Mouse (Mus musculus): ENCODE data around the gene Dcst1. TPM values are rescaled to one million over a fixed set of nuclear protein-coding genes. Genes with fewer than 3 reads are reported as not detected.

Dcst1 gene
- polyA plus RNA-seq, 1 experiment from 2014 or later: 0.99 TPM

DNA sequence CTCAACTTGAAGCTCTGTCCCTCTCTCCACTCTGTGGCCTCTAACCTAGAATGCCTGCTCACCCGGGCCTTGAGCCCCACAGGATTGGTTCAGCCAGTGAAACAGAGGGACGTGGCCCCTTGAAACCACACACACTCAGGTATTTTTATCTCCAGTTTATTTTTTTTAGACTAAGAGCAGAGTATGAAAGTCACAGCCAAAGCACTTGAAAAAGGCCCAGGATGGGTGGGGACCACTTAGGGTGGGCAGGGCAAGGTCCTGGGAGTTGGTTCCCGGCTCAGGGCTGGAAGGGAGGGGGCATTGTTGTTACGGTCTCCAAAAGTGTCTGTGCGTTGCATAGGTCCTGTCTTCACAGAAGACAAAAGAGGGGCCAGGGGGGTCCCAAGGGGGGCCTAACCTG is 50.7 kb downstream of the Dcst1 start:
- ATAC-seq (replicated peaks): no peak
- Histone ChIP-seq H3K9ac (no peak overlapping the region), H3K9me3 (no peaks in the 10 kb centered on the region), H3K27me3 (replicated peaks) (peaks cover 19% of the 10 kb centered on the region), H3K4me3 (no peak overlapping the region), H3K36me3 (replicated peaks) (no peaks in the 10 kb centered on the region; the same call in 1 of the 2 replicates), H3K4me1 (peaks cover 41% of the 10 kb centered on the region), H3K4me2 (no peak overlapping the region), H3K27ac (no peak overlapping the region)
- 73% methylated on average over 5 of the region's 5 CpGs for WGBS

GRCm38 (mm10) chr3:89308089-89308488 is 57.0 kb downstream of the Dcst1 start:
- Histone ChIP-seq H3K9ac (no peak overlapping the region), H3K4me1 (0 out of 2 replicates have a peak, but pooled peaks cover 2% of the 10 kb centered on the region), H3K27me3 (replicated peaks) (no peaks in the 10 kb centered on the region), H3K27ac (no peak overlapping the region), H3K4me2 (no peak overlapping the region), H3K36me3 (replicated peaks) (no peaks in the 10 kb centered on the region), H3K9me3 (no peaks in the 10 kb centered on the region), H3K4me3 (no peak overlapping the region)
- peak; percentile 85 for ATAC-seq (replicated peaks)
- 2% methylated on average over 9 of the region's 9 CpGs for WGBS

GRCm38 (mm10) chr3:89305551-89306325 is 59.3 kb downstream of the Dcst1 start:
- H3K4me2 ChIP-seq: no peak overlapping the region
- 81% methylated on average over 8 of the region's 8 CpGs for WGBS
- H3K4me3 ChIP-seq: no peak overlapping the region
- no peaks in the 10 kb centered on the region for H3K36me3 ChIP-seq (replicated peaks)
- no peak overlapping the region for H3K27ac ChIP-seq
- H3K9me3 ChIP-seq: no peaks in the 10 kb centered on the region
- H3K27me3 ChIP-seq (replicated peaks): no peaks in the 10 kb centered on the region
- no peak overlapping the region for H3K9ac ChIP-seq
- H3K4me1 ChIP-seq: 0 out of 2 replicates have a peak, but pooled peaks cover 2% of the 10 kb centered on the region
- ATAC-seq (replicated peaks): no peak

DNA sequence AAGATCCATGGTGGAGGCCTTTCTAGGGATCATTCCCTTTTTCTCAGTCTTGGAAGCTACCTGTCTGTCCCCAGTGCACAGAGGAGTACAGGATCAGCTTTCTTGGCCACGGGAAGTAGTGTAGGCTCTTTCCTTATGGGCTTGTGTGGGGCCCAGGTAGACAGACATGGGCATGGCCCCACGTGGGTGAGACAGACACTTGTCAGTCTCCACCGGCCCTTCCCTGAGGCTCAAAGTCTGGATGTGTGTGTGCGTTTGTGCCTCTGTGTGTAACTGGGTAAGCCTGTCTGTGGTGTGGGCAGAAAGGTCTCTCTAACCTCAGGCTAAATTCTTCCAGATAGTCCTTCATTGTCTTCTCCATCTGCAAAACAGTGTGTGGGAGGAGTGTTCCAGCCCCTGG is 59.9 kb downstream of the Dcst1 start:
- H3K27ac ChIP-seq: no peak overlapping the region
- 77% methylated on average over 4 of the region's 4 CpGs for WGBS
- H3K9me3 ChIP-seq: no peaks in the 10 kb centered on the region
- H3K36me3 ChIP-seq (replicated peaks): no peaks in the 10 kb centered on the region
- H3K4me3 ChIP-seq: no peak overlapping the region
- no peak overlapping the region for H3K4me2 ChIP-seq
- no peak overlapping the region for H3K9ac ChIP-seq
- peaks cover 4% of the 10 kb centered on the region; the same call in 1 of the 2 replicates for H3K27me3 ChIP-seq (replicated peaks)
- H3K4me1 ChIP-seq: 0 out of 2 replicates have a peak, but pooled peaks cover 2% of the 10 kb centered on the region
- ATAC-seq (replicated peaks): no peak

DNA sequence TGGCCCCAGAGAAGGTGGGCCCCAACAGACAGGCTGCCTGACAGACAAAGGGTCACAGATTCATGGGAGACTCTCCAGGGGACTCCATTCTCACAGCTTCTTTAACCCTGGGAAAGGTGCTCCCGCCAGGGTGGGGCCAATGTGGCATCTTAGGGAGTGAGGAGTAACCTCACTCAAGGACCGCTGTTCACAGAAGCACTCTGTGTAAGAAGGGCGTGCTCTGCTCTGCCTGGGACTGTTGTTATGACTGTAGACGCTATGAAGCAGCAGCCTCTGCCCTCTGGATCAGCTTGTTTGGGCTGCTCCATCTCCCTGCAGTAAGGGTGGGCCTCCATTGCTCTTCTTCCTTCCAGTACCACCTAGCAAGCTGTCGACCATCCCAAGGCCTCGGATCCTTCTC is 60.6 kb downstream of the Dcst1 start:
- peaks cover 5% of the 10 kb centered on the region; the same call in 1 of the 2 replicates for H3K4me1 ChIP-seq
- H3K27me3 ChIP-seq (replicated peaks): peaks cover 4% of the 10 kb centered on the region; the same call in 1 of the 2 replicates
- H3K9me3 ChIP-seq: no peaks in the 10 kb centered on the region
- H3K27ac ChIP-seq: no peak overlapping the region
- no peak overlapping the region for H3K9ac ChIP-seq
- no peak overlapping the region for H3K4me3 ChIP-seq
- no peak for ATAC-seq (replicated peaks)
- H3K36me3 ChIP-seq (replicated peaks): no peaks in the 10 kb centered on the region
- 68% methylated on average over 6 of the region's 6 CpGs for WGBS
- H3K4me2 ChIP-seq: no peak overlapping the region

- H3K4me1 ChIP-seq: peaks cover 4% of the 10 kb centered on the region; the same call in 1 of the 2 replicates
- H3K36me3 ChIP-seq (replicated peaks): no peaks in the 10 kb centered on the region
These were observed 64.5 kb downstream of the Dcst1 start for GRCm38 (mm10) chr3:89300514-89300913.

More at GRCm38 (mm10) chr3:89300514-89300913, 64.5 kb downstream of the Dcst1 start:
- no peak overlapping the region for H3K9ac ChIP-seq
- H3K27me3 ChIP-seq (replicated peaks): peaks cover 4% of the 10 kb centered on the region; the same call in 1 of the 2 replicates
- no peaks in the 10 kb centered on the region for H3K9me3 ChIP-seq
- no peak overlapping the region for H3K4me2 ChIP-seq
- no peak overlapping the region for H3K4me3 ChIP-seq
- H3K27ac ChIP-seq: no peak overlapping the region
- 74% methylated on average over 2 of the region's 2 CpGs for WGBS
- no peak for ATAC-seq (replicated peaks)

Other genes starting within 250 kb of the Dcst1 start
- 0.05 and 0.14 TPM in 2 replicates for gene Pklr, start 229.1 kb downstream of the Dcst1 start, polyA plus RNA-seq (2015; fragmentation: Nextera tagmentation; extraction: Ambion mirVana)
- gene Hcn3, start 205.1 kb downstream of the Dcst1 start, polyA plus RNA-seq (2015; fragmentation: Nextera tagmentation; extraction: Ambion mirVana): 59.6 and 59.8 TPM in 2 replicates
- gene Clk2, start 200.5 kb downstream of the Dcst1 start, polyA plus RNA-seq (2015; fragmentation: Nextera tagmentation; extraction: Ambion mirVana): 22.4 and 26.7 TPM in 2 replicates
- gene Scamp3, start 187.8 kb downstream of the Dcst1 start, polyA plus RNA-seq (2015; fragmentation: Nextera tagmentation; extraction: Ambion mirVana): 144 and 146 TPM in 2 replicates
- gene Fam189b, start 182.1 kb downstream of the Dcst1 start, polyA plus RNA-seq (2015; fragmentation: Nextera tagmentation; extraction: Ambion mirVana): 33.5 and 37.5 TPM in 2 replicates
- gene Gba, start 162.3 kb downstream of the Dcst1 start, polyA plus RNA-seq (2015; fragmentation: Nextera tagmentation; extraction: Ambion mirVana): 50.3 and 51.0 TPM in 2 replicates
- gene Thbs3, start 150.1 kb downstream of the Dcst1 start, polyA plus RNA-seq (2015; fragmentation: Nextera tagmentation; extraction: Ambion mirVana): 58.7 and 58.8 TPM in 2 replicates
- 159 and 161 TPM in 2 replicates for gene Mtx1, start 138.2 kb downstream of the Dcst1 start, polyA plus RNA-seq (2015; fragmentation: Nextera tagmentation; extraction: Ambion mirVana)
- 0.93 and 1.3 TPM in 2 replicates for gene Muc1, start 136.2 kb downstream of the Dcst1 start, polyA plus RNA-seq (2015; fragmentation: Nextera tagmentation; extraction: Ambion mirVana)
- 177 and 185 TPM in 2 replicates for gene Krtcap2, start 119.3 kb downstream of the Dcst1 start, polyA plus RNA-seq (2015; fragmentation: Nextera tagmentation; extraction: Ambion mirVana)
- gene Trim46, start 118.9 kb downstream of the Dcst1 start, polyA plus RNA-seq (2015; fragmentation: Nextera tagmentation; extraction: Ambion mirVana): 95.9 and 97.9 TPM in 2 replicates
- gene Dpm3, start 105.9 kb downstream of the Dcst1 start, polyA plus RNA-seq (2015; fragmentation: Nextera tagmentation; extraction: Ambion mirVana): 65.8 and 69.1 TPM in 2 replicates
- gene Slc50a1, start 94.7 kb downstream of the Dcst1 start, polyA plus RNA-seq (2015; fragmentation: Nextera tagmentation; extraction: Ambion mirVana): 31.4 and 37.5 TPM in 2 replicates
- 8.0 and 10.2 TPM in 2 replicates for gene Efna1, start 84.1 kb downstream of the Dcst1 start, polyA plus RNA-seq (2015; fragmentation: Nextera tagmentation; extraction: Ambion mirVana)
- gene Efna3, start 42.3 kb downstream of the Dcst1 start, polyA plus RNA-seq (2015; fragmentation: Nextera tagmentation; extraction: Ambion mirVana): 40.5 and 43.0 TPM in 2 replicates
- 4.3 and 5.8 TPM in 2 replicates for gene Efna4, start 27.2 kb downstream of the Dcst1 start, polyA plus RNA-seq (2015; fragmentation: Nextera tagmentation; extraction: Ambion mirVana)
- gene Adam15, start 15.3 kb downstream of the Dcst1 start, polyA plus RNA-seq (2015; fragmentation: Nextera tagmentation; extraction: Ambion mirVana): 59.5 and 62.2 TPM in 2 replicates
- 0.14 and 0.17 TPM in 2 replicates for gene Dcst2, start 3.3 kb downstream of the Dcst1 start, polyA plus RNA-seq (2015; fragmentation: Nextera tagmentation; extraction: Ambion mirVana)
- gene Zbtb7b, start 29.5 kb upstream of the Dcst1 start, polyA plus RNA-seq (2015; fragmentation: Nextera tagmentation; extraction: Ambion mirVana): 0.59 and 0.64 TPM in 2 replicates
- gene Lenep, start 37.5 kb upstream of the Dcst1 start, polyA plus RNA-seq (2015; fragmentation: Nextera tagmentation; extraction: Ambion mirVana): 0.22 and 2.3 TPM in 2 replicates
- gene Flad1, start 46.6 kb upstream of the Dcst1 start, polyA plus RNA-seq (2015; fragmentation: Nextera tagmentation; extraction: Ambion mirVana): 35.9 and 36.5 TPM in 2 replicates
- gene Cks1b, start 53.1 kb upstream of the Dcst1 start, polyA plus RNA-seq (2015; fragmentation: Nextera tagmentation; extraction: Ambion mirVana): 86.7 and 91.2 TPM in 2 replicates
- gene Shc1, start 53.2 kb upstream of the Dcst1 start, polyA plus RNA-seq (2015; fragmentation: Nextera tagmentation; extraction: Ambion mirVana): 17.2 and 19.8 TPM in 2 replicates
- gene Pygo2, start 65.0 kb upstream of the Dcst1 start, polyA plus RNA-seq (2015; fragmentation: Nextera tagmentation; extraction: Ambion mirVana): 44.0 and 45.6 TPM in 2 replicates
- 15.7 and 18.4 TPM in 2 replicates for gene Pbxip1, start 71.5 kb upstream of the Dcst1 start, polyA plus RNA-seq (2015; fragmentation: Nextera tagmentation; extraction: Ambion mirVana)
- 123 and 132 TPM in 2 replicates for gene Pmvk, start 89.3 kb upstream of the Dcst1 start, polyA plus RNA-seq (2015; fragmentation: Nextera tagmentation; extraction: Ambion mirVana)
- 8.5 and 8.7 TPM in 2 replicates for gene Kcnn3, start 154.9 kb upstream of the Dcst1 start, polyA plus RNA-seq (2015; fragmentation: Nextera tagmentation; extraction: Ambion mirVana)